ENCODE assay signal across 8 mouse cellular contexts in the genomic region with DNA sequence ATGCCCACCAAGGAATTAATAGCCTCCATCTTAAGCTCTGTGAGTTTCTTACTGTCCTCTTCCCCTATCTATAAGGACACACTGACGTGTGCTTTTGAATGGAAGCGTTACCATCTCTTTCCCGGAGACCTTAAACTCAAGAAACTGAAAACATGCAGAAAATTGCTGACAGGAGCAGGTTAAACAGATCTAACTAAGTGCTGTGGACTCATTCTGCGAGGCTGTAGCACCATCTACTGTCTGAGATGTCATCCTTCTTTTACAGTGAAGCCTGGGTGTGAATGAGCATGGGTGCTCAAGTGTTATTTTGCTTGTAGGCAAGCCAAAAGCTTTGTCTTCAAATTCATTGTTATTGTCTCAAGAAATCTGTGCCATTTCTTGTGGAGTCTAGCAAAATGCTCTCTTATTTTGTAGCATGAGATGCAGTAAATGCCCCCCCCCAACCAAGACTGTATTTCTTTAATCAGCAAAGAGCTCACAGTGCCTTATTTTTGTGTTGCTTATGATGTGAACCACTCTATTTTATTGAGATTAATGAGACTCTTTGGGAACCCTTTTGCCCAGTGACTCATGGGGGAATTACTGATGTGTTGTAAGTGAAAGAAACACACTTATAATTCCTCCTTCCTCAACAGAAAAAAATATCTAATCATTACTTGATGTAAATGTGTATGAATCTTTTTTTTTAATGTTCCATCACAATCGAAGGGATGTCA.
DNase-seq lines count a peak whose midpoint lies in the region; ATAC-seq and TF ChIP-seq lines count a peak whose summit lies in the region.
"Had no signal": no experiment of that assay in that cellular context is flagged by ENCODE, and none has a peak within 500 bp of the region (broad histone marks: within the 10 kb centered on the region; RNA-seq: fewer than 3 reads in every experiment).

No protein-coding gene starts in this region.

- no peak for TF ChIP-seq EP300 in ES-Bruce4 (IDR thresholded peaks at IDR 0.05; ENCODE audit: insufficient read depth, low read depth, low read length)

- 33% methylated on average over 5 of the region's 5 CpGs for WGBS in embryonic facial prominence, embryonic 14.5 days
- WGBS in hindbrain, postnatal 0 days: 25% methylated on average over 5 of the region's 5 CpGs
- 41% methylated on average over 5 of the region's 5 CpGs for WGBS in neural tube, embryonic 11.5 days

- no peak overlapping the region for H3K4me3 ChIP-seq in ES-Bruce4 (ENCODE audit: low read depth, low read length)
- no peak overlapping the region for H3K4me3 ChIP-seq in embryonic facial prominence, embryonic 14.5 days (ENCODE audit: low read depth, low read length)
- H3K4me3 ChIP-seq in hindbrain, postnatal 0 days (ENCODE audit: low read length): no peak overlapping the region
- H3K4me3 ChIP-seq in left cerebral cortex, adult 2 months: no peak overlapping the region
- no peak overlapping the region for H3K4me3 ChIP-seq in neural tube, embryonic 11.5 days (ENCODE audit: low read depth, low read length)
- H3K4me3 ChIP-seq: megakaryocyte, embryonic 14.5 days had no signal

- no peaks in the 10 kb centered on the region for H3K4me1 ChIP-seq in ES-Bruce4 (ENCODE audit: control insufficient read depth, insufficient read depth, low read length)
- H3K4me1 ChIP-seq in embryonic facial prominence, embryonic 14.5 days (ENCODE audit: control insufficient read depth, insufficient read depth, low read length): no peaks in the 10 kb centered on the region
- no peaks in the 10 kb centered on the region for H3K4me1 ChIP-seq in hindbrain, postnatal 0 days (ENCODE audit: insufficient read depth, low read length)
- no peaks in the 10 kb centered on the region for H3K4me1 ChIP-seq in neural tube, embryonic 11.5 days (ENCODE audit: control insufficient read depth, insufficient read depth, low read length)
- H3K4me1 ChIP-seq: megakaryocyte, embryonic 14.5 days had no signal

- DNase-seq in adrenal gland, postnatal 10 days: peak; percentile 52
- DNase-seq in embryonic facial prominence, embryonic 14.5 days (ENCODE audit: low spot score): peak; percentile 81
- DNase-seq in hindbrain, postnatal 0 days (ENCODE audit: low spot score): peak; percentile 88
- DNase-seq in left cerebral cortex, adult 2 months (ENCODE audit: extremely low spot score in 1 of 2, low spot score in 2 of 2): peak; percentile 51 to 52
- DNase-seq in neural tube, embryonic 11.5 days (ENCODE audit: low spot score): peak; percentile 37
- no peak for DNase-seq in thymus, adult 18-20 months

- H3K27me3 ChIP-seq in ES-Bruce4 (ENCODE audit: control insufficient read depth, insufficient read depth, low read length, poor library complexity, severe bottlenecking): no peaks in the 10 kb centered on the region
- H3K27me3 ChIP-seq in embryonic facial prominence, embryonic 14.5 days (replicated peaks; ENCODE audit: control insufficient read depth, insufficient read depth, low read length): no peaks in the 10 kb centered on the region
- no peaks in the 10 kb centered on the region for H3K27me3 ChIP-seq in hindbrain, postnatal 0 days (ENCODE audit: insufficient read depth, low read length)
- H3K27me3 ChIP-seq in neural tube, embryonic 11.5 days (ENCODE audit: control insufficient read depth, insufficient read depth, low read length): no peaks in the 10 kb centered on the region
- H3K27me3 ChIP-seq: megakaryocyte, embryonic 14.5 days had no signal

- ATAC-seq in embryonic facial prominence, embryonic 14.5 days (ENCODE audit: low read depth): peak; percentile 79; the same call in 1 of the 2 replicates
- peak; percentile 89 for ATAC-seq in hindbrain, postnatal 0 days
- ATAC-seq in neural tube, embryonic 11.5 days (ENCODE audit: insufficient read depth, low FRiP score, low TSS enrichment): no peak

- H3K9me3 ChIP-seq in ES-Bruce4 (replicated peaks; ENCODE audit: control insufficient read depth, insufficient read depth, low read length, poor library complexity, severe bottlenecking): no peaks in the 10 kb centered on the region
- H3K9me3 ChIP-seq in embryonic facial prominence, embryonic 14.5 days (ENCODE audit: control insufficient read depth, low read length): no peaks in the 10 kb centered on the region
- H3K9me3 ChIP-seq in hindbrain, postnatal 0 days (ENCODE audit: low read length): no peaks in the 10 kb centered on the region
- no peaks in the 10 kb centered on the region for H3K9me3 ChIP-seq in neural tube, embryonic 11.5 days (ENCODE audit: control insufficient read depth, low read length)
- H3K9me3 ChIP-seq: megakaryocyte, embryonic 14.5 days had no signal

- H3K4me2 ChIP-seq in embryonic facial prominence, embryonic 14.5 days (ENCODE audit: low read depth, low read length): no peak overlapping the region; the same call in 1 of the 2 replicates
- H3K4me2 ChIP-seq in hindbrain, postnatal 0 days (ENCODE audit: low read depth, low read length): peak overlapping the region; percentile 8; the same call in 1 of the 2 replicates
- H3K4me2 ChIP-seq in neural tube, embryonic 11.5 days (ENCODE audit: low read depth): no peak overlapping the region

- no peaks in the 10 kb centered on the region for H3K36me3 ChIP-seq in ES-Bruce4 (ENCODE audit: control insufficient read depth, insufficient read depth, low read length, poor library complexity, severe bottlenecking)
- no peaks in the 10 kb centered on the region for H3K36me3 ChIP-seq in embryonic facial prominence, embryonic 14.5 days (ENCODE audit: control insufficient read depth, insufficient read depth, low read length)
- H3K36me3 ChIP-seq in hindbrain, postnatal 0 days (ENCODE audit: insufficient read depth, low read length): no peaks in the 10 kb centered on the region
- H3K36me3 ChIP-seq in neural tube, embryonic 11.5 days (ENCODE audit: control insufficient read depth, insufficient read depth, low read length): no peaks in the 10 kb centered on the region

- TF ChIP-seq POLR2A in ES-Bruce4 (IDR thresholded peaks at IDR 0.05; ENCODE audit: insufficient read depth, low read length): no peak

- TF ChIP-seq CTCF in ES-Bruce4 (IDR thresholded peaks at IDR 0.05; ENCODE audit: low read depth, low read length): peak; percentile 19
- peak; percentile 86 for TF ChIP-seq CTCF in hindbrain, postnatal 0 days (IDR thresholded peaks at IDR 0.05; ENCODE audit: low read depth)
- peak; percentile 84 for TF ChIP-seq CTCF in left cerebral cortex, adult 2 months (IDR thresholded peaks at IDR 0.05)

- intact Hi-C loops in left cerebral cortex, adult 2 months (cut with DNase I): loop anchor here (10.0 kb wide), 1 partner anchor 311 kb away; no protein-coding TSS in a partner anchor

- no peak overlapping the region for H3K9ac ChIP-seq in ES-Bruce4 (ENCODE audit: low read depth, poor library complexity, severe bottlenecking)
- no peak overlapping the region for H3K9ac ChIP-seq in embryonic facial prominence, embryonic 14.5 days (ENCODE audit: low read depth, low read length)
- H3K9ac ChIP-seq in hindbrain, postnatal 0 days (replicated peaks; ENCODE audit: low read length): no peak overlapping the region
- no peak overlapping the region for H3K9ac ChIP-seq in neural tube, embryonic 11.5 days (ENCODE audit: low read length)

- no peak overlapping the region for H3K27ac ChIP-seq in ES-Bruce4 (ENCODE audit: insufficient read depth, low read length)
- H3K27ac ChIP-seq in embryonic facial prominence, embryonic 14.5 days (replicated peaks; ENCODE audit: low read depth, low read length): no peak overlapping the region
- H3K27ac ChIP-seq in hindbrain, postnatal 0 days: no peak overlapping the region
- no peak overlapping the region for H3K27ac ChIP-seq in left cerebral cortex, adult 2 months
- H3K27ac ChIP-seq in neural tube, embryonic 11.5 days (ENCODE audit: low read depth, low read length): no peak overlapping the region

Comparison
In these comparisons a context has a peak if more than half of its experiments do, and no peak if none do; other contexts are left out.
1. CTCF ChIP-seq: peak in every context shown above with its lines; median percentile 86 in hindbrain, postnatal 0 days; 84 in left cerebral cortex, adult 2 months; 19 in ES-Bruce4.
2. DNase-seq: peak in adrenal gland, postnatal 10 days (single experiment), embryonic facial prominence, embryonic 14.5 days (single experiment), hindbrain, postnatal 0 days (single experiment), left cerebral cortex, adult 2 months (2 of 2) and neural tube, embryonic 11.5 days (single experiment); none in thymus, adult 18-20 months (0 of 2).